Mouse (Mus musculus) stomach, embryonic 16.5 days (tissue): Measurements from ENCODE around the gene Gm28897. TPM values are rescaled to one million over a fixed set of nuclear protein-coding genes. Genes with fewer than 3 reads are reported as not detected.
"Not testable (repeated sequence)": the region's sequence is repeated elsewhere in the genome, so short reads cannot be mapped to it uniquely, and the experiment has no call there.

Experiments used
- ATAC-seq: fragments of 200-750 bp; cut with Nextera tagmentation; 2 replicates; pipeline ENCODE4 v1.8.0; 2017; ENCODE audit warnings: moderate number of reproducible peaks, moderate TSS enrichment; ENCODE audit not compliant: insufficient read depth, low FRiP score
- H3K27ac ChIP-seq: fragments of 300-500 bp; sonication (generic); 2 replicates; pipeline ENCODE4 v1.5.1; 2014; ENCODE audit warnings: low read length
- H3K27me3 ChIP-seq: fragments of 300-500 bp; sonication (generic); 2 replicates; pipeline ENCODE4 v1.6.1; 2014; ENCODE audit warnings: low read length, control low read depth, mixed read lengths; ENCODE audit not compliant: control insufficient read depth, insufficient read depth
- H3K36me3 ChIP-seq: fragments of 300-500 bp; sonication (generic); 2 replicates; pipeline ENCODE4 v1.6.1; 2014; ENCODE audit warnings: low read length; ENCODE audit not compliant: control insufficient read depth, insufficient read depth
- H3K4me1 ChIP-seq: fragments of 300-500 bp; sonication (generic); 2 replicates; pipeline ENCODE4 v1.6.1; 2014; ENCODE audit warnings: low read length, control low read depth, mixed read lengths; ENCODE audit not compliant: control insufficient read depth, insufficient read depth
- H3K4me2 ChIP-seq: fragments of 300-500 bp; sonication (generic); 2 replicates; pipeline ENCODE4 v1.6.1; 2014; ENCODE audit warnings: low read depth, low read length, mixed read lengths
- H3K4me3 ChIP-seq: fragments of 300-500 bp; sonication (generic); replicated peaks from 2 replicates; pipeline ENCODE4 v1.5.1; 2014; ENCODE audit warnings: mild to moderate bottlenecking, low read length
- H3K9ac ChIP-seq: fragments of 300-500 bp; sonication (generic); 2 replicates; pipeline ENCODE4 v1.6.1; 2014; ENCODE audit warnings: low read length
- H3K9me3 ChIP-seq: fragments of 300-500 bp; sonication (generic); replicated peaks from 2 replicates; pipeline ENCODE4 v1.6.1; 2016; ENCODE audit warnings: low read length, control low read depth; ENCODE audit not compliant: control insufficient read depth
- WGBS: fragments of 180-500 bp; shearing (Covaris S2); extraction: QIAGEN DNeasy Blood & Tissue Kit; methylation state at CpG from one replicate; pipeline ENCODE4 v1.1.7; 2014; 5-methylcytosine and 5-hydroxymethylcytosine counted together
- polyA plus RNA-seq: library from polyadenylated mRNA; unstranded; fragments of >200 nt; fragmentation: Nextera tagmentation; extraction: Ambion mirVana; gene quantifications from 2 replicates; pipeline ENCODE4 v1.2.1, GENCODE M21; 2015

Gm28897 gene
- not detected in 2 replicates for polyA plus RNA-seq

DNA sequence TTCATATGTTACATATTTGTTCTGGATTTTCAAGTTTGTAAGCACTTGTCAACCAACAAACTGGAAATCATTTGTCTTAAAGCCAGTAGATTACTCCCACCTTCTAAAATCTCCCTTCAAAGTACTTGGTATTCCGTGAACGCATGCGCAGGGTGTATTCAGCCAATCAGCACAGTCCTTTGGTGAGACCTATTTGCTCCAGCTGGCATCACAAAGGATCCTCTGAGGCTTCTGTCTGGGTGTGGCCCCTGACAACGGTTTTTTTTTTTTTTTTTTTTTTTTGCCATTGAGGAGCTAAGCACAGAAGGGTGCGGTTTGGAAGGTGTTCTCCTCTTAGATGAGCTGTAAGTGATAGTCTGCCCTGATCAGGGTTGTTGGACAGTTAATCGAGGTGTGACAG, at the start of gene Gm28897:
Gene Gm28897, plus strand, starts transcription at position 301 of the 400 bp plus-strand sequence.
- not testable (repeated sequence) for H3K4me2 ChIP-seq, H3K9ac ChIP-seq, H3K9me3 ChIP-seq, H3K4me3 ChIP-seq, ATAC-seq, H3K27ac ChIP-seq, H3K36me3 ChIP-seq, H3K27me3 ChIP-seq, H3K4me1 ChIP-seq
- whole genome bisulfite sequencing: no CpG with 5 or more reads among the region's 6 CpGs
